Mouse (Mus musculus) midbrain, embryonic 10.5 days (tissue): Measurements from ENCODE around the gene Natd1. TPM values are rescaled to one million over a fixed set of nuclear protein-coding genes. Genes with fewer than 3 reads are reported as not detected.

ENCODE experiments used
- DNase-seq: peaks from one replicate; pipeline ENCODE4 v3.0.0-alpha.2; 2017; ENCODE audit warnings: low spot score
- H3K27ac ChIP-seq: fragments of 300-500 bp; sonication (generic); replicated peaks from 2 replicates; pipeline ENCODE4 v1.5.1; 2016; ENCODE audit warnings: mild to moderate bottlenecking
- H3K27me3 ChIP-seq: fragments of 300-500 bp; sonication (generic); 2 replicates; pipeline ENCODE4 v1.6.1; 2016; ENCODE audit warnings: low read depth, mild to moderate bottlenecking; ENCODE audit not compliant: poor library complexity, severe bottlenecking
- H3K36me3 ChIP-seq: fragments of 300-500 bp; sonication (generic); 2 replicates; pipeline ENCODE4 v1.6.1; 2016; ENCODE audit warnings: mild to moderate bottlenecking, moderate library complexity
- H3K4me1 ChIP-seq: fragments of 300-500 bp; sonication (generic); 2 replicates; pipeline ENCODE4 v1.6.1; 2016
- H3K4me3 ChIP-seq: fragments of 300-500 bp; sonication (generic); 2 replicates; pipeline ENCODE4 v1.5.1; 2016; ENCODE audit warnings: mild to moderate bottlenecking, moderate library complexity
- H3K9me3 ChIP-seq: fragments of 300-500 bp; sonication (generic); replicated peaks from 2 replicates; pipeline ENCODE4 v1.6.1; 2016; ENCODE audit warnings: mild to moderate bottlenecking
- WGBS: fragments of 180-500 bp; shearing (Covaris S2); methylation state at CpG from one replicate; pipeline ENCODE4 v1.1.7; 2016; 5-methylcytosine and 5-hydroxymethylcytosine counted together
- polyA plus RNA-seq: library from polyadenylated mRNA; unstranded; fragments of >200 nt; fragmentation: Nextera tagmentation; extraction: Ambion mirVana; gene quantifications from 2 replicates; pipeline ENCODE4 v1.2.1, GENCODE M21; 2016

The Natd1 gene
- polyA plus RNA-seq, 1 experiment from 2014 or later = 18.0 TPM

DNA sequence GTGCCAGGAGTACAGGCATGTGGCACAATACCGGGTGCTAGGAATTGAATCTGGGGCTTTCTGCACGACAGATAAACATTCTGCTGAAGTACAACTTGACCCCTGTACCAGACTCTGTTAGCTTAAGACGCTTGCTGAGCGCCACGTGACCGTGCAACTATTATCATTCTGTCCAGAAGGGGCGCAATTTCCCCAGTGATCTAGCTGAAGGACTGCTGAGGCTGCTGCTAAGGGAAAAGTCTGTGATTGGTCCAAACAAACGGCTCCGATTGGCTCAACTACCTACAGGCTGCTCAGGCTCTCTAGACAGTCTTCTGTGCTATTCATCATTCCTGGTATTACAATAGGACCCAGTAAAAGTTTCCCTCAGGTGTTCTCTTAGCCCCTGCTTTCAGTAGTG is 12.7 kb upstream of the Natd1 start:
- H3K27ac ChIP-seq = peak overlapping the region; percentile 76
- no peaks in the 10 kb centered on the region; the same call in 1 of the 2 replicates for H3K27me3 ChIP-seq
- no peaks in the 10 kb centered on the region for H3K9me3 ChIP-seq
- WGBS = under 1% methylated on average over 9 of the region's 9 CpGs
- no peaks in the 10 kb centered on the region for H3K36me3 ChIP-seq
- peak overlapping the region; percentile 40 for H3K4me3 ChIP-seq
- peak; percentile 91 for DNase-seq
- peaks cover 29% of the 10 kb centered on the region for H3K4me1 ChIP-seq

DNA sequence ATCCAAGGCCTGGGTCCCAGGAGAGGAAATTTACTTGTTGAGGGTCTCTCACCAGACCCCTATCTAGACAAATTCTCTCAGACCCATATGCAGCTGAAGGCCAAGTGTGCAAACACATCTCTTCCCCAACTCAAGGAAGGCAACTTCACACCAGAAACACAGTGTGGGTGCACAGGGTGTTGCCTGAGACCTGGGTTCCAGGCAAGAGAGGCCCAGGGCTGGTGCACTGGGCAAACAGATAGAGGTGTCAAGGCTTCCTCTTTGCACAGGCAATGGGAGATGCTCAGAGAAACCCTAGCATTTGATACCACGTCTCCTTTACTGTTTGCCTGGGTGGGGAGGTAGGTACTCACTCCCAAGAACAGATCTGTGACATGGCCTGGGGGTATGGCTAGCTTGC is 10.4 kb upstream of the Natd1 start:
- 0 out of 2 replicates have a peak, but pooled peaks cover 4% of the 10 kb centered on the region for H3K36me3 ChIP-seq
- H3K4me3 ChIP-seq = no peak overlapping the region
- H3K27me3 ChIP-seq = no peaks in the 10 kb centered on the region
- no peak for DNase-seq
- H3K4me1 ChIP-seq = peaks cover 15% of the 10 kb centered on the region
- WGBS = 86% methylated on average over 1 of the region's 1 CpGs
- H3K27ac ChIP-seq = no peak overlapping the region
- H3K9me3 ChIP-seq = no peaks in the 10 kb centered on the region

- 52% methylated on average over 6 of the region's 6 CpGs for WGBS
- no peaks in the 10 kb centered on the region for H3K9me3 ChIP-seq
- DNase-seq = no peak
- H3K36me3 ChIP-seq = 0 out of 2 replicates have a peak, but pooled peaks cover 4% of the 10 kb centered on the region
- no peaks in the 10 kb centered on the region for H3K27me3 ChIP-seq
- no peak overlapping the region for H3K4me3 ChIP-seq
- H3K27ac ChIP-seq = no peak overlapping the region
- H3K4me1 ChIP-seq = peaks cover 15% of the 10 kb centered on the region
Measured at GRCm38 (mm10) chr11:60924498-60924897, 9.9 kb upstream of the Natd1 start.

- H3K36me3 ChIP-seq = 0 out of 2 replicates have a peak, but pooled peaks cover 4% of the 10 kb centered on the region
- no peaks in the 10 kb centered on the region for H3K9me3 ChIP-seq
- H3K27ac ChIP-seq = no peak overlapping the region
- 71% methylated on average over 5 of the region's 5 CpGs for WGBS
- no peaks in the 10 kb centered on the region for H3K27me3 ChIP-seq
- no peak for DNase-seq
- peaks cover 14% of the 10 kb centered on the region for H3K4me1 ChIP-seq
- no peak overlapping the region for H3K4me3 ChIP-seq
Measured at GRCm38 (mm10) chr11:60922964-60923363, 8.4 kb upstream of the Natd1 start.

GRCm38 (mm10) chr11:60922195-60922594 is 7.6 kb upstream of the Natd1 start:
- no peak for DNase-seq
- Histone ChIP-seq H3K27ac (no peak overlapping the region), H3K4me3 (no peak overlapping the region), H3K4me1 (peaks cover 6% of the 10 kb centered on the region), H3K27me3 (no peaks in the 10 kb centered on the region), H3K36me3 (0 out of 2 replicates have a peak, but pooled peaks cover 4% of the 10 kb centered on the region), H3K9me3 (no peaks in the 10 kb centered on the region)
- 79% methylated on average over 1 of the region's 1 CpGs for WGBS

- H3K9me3 ChIP-seq = no peaks in the 10 kb centered on the region
- WGBS = 87% methylated on average over 2 of the region's 2 CpGs
- H3K4me1 ChIP-seq = no peaks in the 10 kb centered on the region
- no peak overlapping the region for H3K27ac ChIP-seq
- 0 out of 2 replicates have a peak, but pooled peaks cover 4% of the 10 kb centered on the region for H3K36me3 ChIP-seq
- no peak overlapping the region for H3K4me3 ChIP-seq
- no peaks in the 10 kb centered on the region for H3K27me3 ChIP-seq
- DNase-seq = no peak
Measured at GRCm38 (mm10) chr11:60920021-60920420, 5.5 kb upstream of the Natd1 start.

- Histone ChIP-seq H3K27me3 (no peaks in the 10 kb centered on the region), H3K4me1 (peaks cover 31% of the 10 kb centered on the region), H3K36me3 (no peaks in the 10 kb centered on the region), H3K9me3 (no peaks in the 10 kb centered on the region), H3K4me3 (no peak overlapping the region), H3K27ac (no peak overlapping the region)
- 82% methylated on average over 4 of the region's 4 CpGs for WGBS
- DNase-seq = no peak
Measured at GRCm38 (mm10) chr11:60915201-60915600, 651 bp upstream of the Natd1 start.

DNA sequence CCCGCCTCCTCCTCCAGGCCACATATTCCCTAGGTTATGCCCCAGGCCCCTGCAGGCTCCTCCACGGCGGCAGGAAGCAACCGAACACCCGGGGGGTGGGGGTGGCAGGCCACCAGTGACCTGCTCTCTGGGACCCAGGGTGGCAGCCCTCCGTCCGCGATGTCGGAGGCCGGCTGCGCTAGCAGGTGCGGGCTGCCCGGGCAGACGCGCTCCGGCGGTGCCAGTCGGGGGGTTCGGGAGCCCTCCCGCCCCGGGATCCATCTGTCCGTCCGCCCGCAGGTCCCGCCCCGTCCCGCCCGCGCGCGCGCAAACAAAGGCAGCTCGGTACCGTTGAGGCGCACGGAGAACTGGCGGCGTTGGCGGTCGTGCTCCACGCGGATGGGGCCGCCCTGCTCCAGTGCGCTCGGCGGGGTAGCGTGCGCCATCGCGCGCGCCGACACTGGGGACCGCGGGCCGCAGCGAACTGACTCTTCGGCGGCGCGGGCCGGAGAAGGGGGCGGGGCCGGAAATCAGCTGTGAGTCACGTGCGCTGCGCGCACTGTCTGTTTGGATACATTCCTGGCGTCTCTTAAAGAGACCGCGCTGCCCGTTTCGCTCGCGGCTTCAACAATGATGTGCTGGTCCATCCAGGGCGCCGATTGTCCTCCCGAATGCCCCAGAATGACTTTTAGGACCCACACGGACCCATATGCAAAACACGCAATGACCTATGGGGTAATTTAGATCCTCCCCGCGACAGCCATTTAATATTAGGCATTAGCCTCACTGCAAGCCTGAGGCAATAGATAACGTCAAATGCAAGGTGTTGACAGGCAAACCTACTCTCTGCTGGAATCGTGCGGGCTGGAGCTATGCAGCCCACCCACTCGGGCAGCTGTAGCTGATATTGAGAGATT is 1.0 kb downstream of the Natd1 start:
- peaks cover 31% of the 10 kb centered on the region for H3K4me1 ChIP-seq
- DNase-seq = peak; percentile 91
- under 1% methylated on average over 86 of the region's 86 CpGs for WGBS

GRCm38 (mm10) chr11:60912525-60912973 is 2.0 kb downstream of the Natd1 start:
- Histone ChIP-seq H3K36me3 (no peaks in the 10 kb centered on the region), H3K9me3 (no peaks in the 10 kb centered on the region), H3K27me3 (no peaks in the 10 kb centered on the region), H3K27ac (no peak overlapping the region), H3K4me1 (peaks cover 31% of the 10 kb centered on the region), H3K4me3 (peak overlapping the region; percentile 90)
- no peak for DNase-seq
- 35% methylated on average over 7 of the region's 7 CpGs for WGBS

More for the DNA sequence above, 1.0 kb downstream of the Natd1 start:
- Histone ChIP-seq H3K36me3 (no peaks in the 10 kb centered on the region), H3K27ac (peak overlapping the region; percentile 92), H3K9me3 (no peaks in the 10 kb centered on the region), H3K27me3 (no peaks in the 10 kb centered on the region), H3K4me3 (peak overlapping the region; percentile 90)

- H3K27ac ChIP-seq = no peak overlapping the region
- no peak overlapping the region for H3K4me3 ChIP-seq
- no peaks in the 10 kb centered on the region for H3K9me3 ChIP-seq
- H3K4me1 ChIP-seq = peaks cover 30% of the 10 kb centered on the region
- H3K27me3 ChIP-seq = no peaks in the 10 kb centered on the region
- WGBS = 91% methylated on average over 1 of the region's 1 CpGs
- H3K36me3 ChIP-seq = peaks cover 22% of the 10 kb centered on the region
- no peak for DNase-seq
Measured at GRCm38 (mm10) chr11:60909626-60910025, 4.9 kb downstream of the Natd1 start.

DNA sequence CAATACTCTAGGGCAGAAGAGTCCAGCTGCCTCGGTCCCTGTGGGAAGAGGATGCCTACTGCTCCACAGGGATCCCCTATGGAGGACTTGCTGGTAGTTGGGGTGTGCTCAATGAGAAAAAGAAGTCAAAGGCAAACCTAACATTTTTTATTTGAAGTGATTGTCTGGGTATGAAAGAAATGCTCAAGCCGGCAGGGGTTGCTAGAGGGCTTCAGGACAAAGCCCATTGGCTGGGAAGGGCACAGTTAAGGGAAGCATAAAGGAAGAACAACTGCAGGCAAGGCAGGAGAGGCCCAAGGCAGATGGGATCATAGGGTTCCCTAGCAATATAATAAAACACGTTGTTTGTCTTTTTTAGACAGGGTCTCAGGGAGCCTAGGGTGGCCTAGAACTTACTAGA is 6.5 kb downstream of the Natd1 start:
- Histone ChIP-seq H3K4me3 (no peak overlapping the region), H3K27ac (no peak overlapping the region; the same call in 1 of the 2 replicates), H3K9me3 (no peaks in the 10 kb centered on the region), H3K27me3 (no peaks in the 10 kb centered on the region), H3K4me1 (peaks cover 17% of the 10 kb centered on the region), H3K36me3 (peaks cover 34% of the 10 kb centered on the region)
- no peak for DNase-seq
- 71% methylated on average over 3 of the region's 3 CpGs for WGBS

DNA sequence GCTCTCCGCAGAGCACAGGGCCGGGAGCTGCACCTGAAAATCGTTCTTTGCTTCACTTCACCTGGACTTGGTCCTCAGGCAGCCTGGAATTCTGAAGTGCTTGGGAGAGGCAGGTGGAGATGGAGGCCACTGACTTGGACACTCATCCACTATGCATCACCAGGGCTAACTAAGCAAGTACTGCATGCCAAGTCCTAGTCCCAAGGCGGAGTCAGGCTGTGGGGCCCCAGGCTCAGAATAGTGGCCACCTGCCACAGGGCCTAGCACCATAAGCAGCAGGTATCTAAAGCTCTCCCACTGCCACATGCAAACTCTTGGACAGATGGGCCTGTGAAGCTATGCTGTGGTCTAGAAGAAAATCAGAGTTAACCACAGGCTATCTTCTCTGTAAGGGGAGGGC is 8.1 kb downstream of the Natd1 start:
- WGBS = 90% methylated on average over 4 of the region's 4 CpGs
- no peak for DNase-seq
- Histone ChIP-seq H3K4me3 (no peak overlapping the region), H3K27ac (no peak overlapping the region), H3K36me3 (peaks cover 34% of the 10 kb centered on the region), H3K27me3 (no peaks in the 10 kb centered on the region), H3K9me3 (no peaks in the 10 kb centered on the region), H3K4me1 (peaks cover under 1% of the 10 kb centered on the region)
